Mouse (Mus musculus) cortical plate, adult 2 months (tissue): ENCODE data around the gene Gm45140.

Experiments
- CTCF ChIP-seq: fragments of 200-500 bp; IDR thresholded peaks from 2 replicates; pipeline ENCODE4 v1.5.1; 2011; ENCODE audit warnings: mild to moderate bottlenecking, control low read depth, low read length; ENCODE audit not compliant: insufficient read depth; ENCODE audit errors: extremely low read depth
- POLR2A ChIP-seq: fragments of 200-500 bp; IDR thresholded peaks from 2 replicates; pipeline ENCODE4 v1.6.1; 2011; ENCODE audit warnings: mild to moderate bottlenecking, low read length, control low read depth; ENCODE audit not compliant: insufficient read depth; ENCODE audit errors: extremely low read depth

DNA sequence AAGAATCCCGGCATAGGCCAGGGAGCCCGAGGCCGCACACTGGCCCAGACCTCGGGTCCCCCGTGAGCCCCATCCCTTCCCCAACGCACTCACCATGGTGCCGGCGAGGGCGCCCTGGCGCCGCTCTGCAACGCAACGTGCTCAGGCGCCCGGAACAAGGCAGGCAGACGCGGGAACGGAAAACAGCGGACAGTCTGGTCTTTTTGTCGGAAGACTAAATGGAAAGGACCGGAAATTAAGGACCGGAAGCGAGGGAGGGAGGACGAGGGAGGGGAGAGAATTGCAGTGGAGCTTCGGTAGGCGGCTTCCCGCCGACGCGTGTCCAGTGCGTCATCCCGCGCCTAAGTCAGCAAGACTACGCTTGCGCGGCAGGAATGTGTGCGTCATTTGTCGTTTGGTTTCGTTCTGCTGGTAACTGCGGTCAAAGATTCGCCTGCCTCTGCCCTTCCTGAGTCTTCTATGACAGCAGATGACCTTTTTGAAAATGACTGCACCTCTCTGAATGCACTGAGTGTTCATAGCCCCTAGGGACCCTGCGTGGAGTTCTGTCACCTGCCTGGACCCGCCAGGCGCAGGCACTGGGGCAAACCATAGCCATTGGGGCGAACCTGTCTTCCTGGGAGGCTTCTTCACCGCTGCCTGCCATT, 3.1 kb upstream of the Gm45140 start, which contains the start of gene Isy1:
- no peak for TF ChIP-seq CTCF
- TF ChIP-seq POLR2A, result peak; percentile 94
